Mouse (Mus musculus): ENCODE data around the gene Pigk.

Gene Pigk

GRCm38 (mm10) chr3:152728238-152728637 is 14.3 kb downstream of the Pigk start:
- no peak for DNase-seq (ENCODE audit: extremely low spot score, low spot score)

GRCm38 (mm10) chr3:152733011-152733410 is 19.1 kb downstream of the Pigk start:
- DNase-seq (ENCODE audit: extremely low spot score, low spot score), result no peak

GRCm38 (mm10) chr3:152733513-152733912 is 19.6 kb downstream of the Pigk start:
- no peak for DNase-seq (ENCODE audit: extremely low spot score, low spot score)

- no peak for DNase-seq (ENCODE audit: extremely low spot score, low spot score)
These were observed 20.2 kb downstream of the Pigk start for GRCm38 (mm10) chr3:152734100-152734499.

GRCm38 (mm10) chr3:152735601-152736250 is 21.8 kb downstream of the Pigk start:
- DNase-seq (ENCODE audit: extremely low spot score, low spot score), result no peak

- DNase-seq (ENCODE audit: extremely low spot score, low spot score), result no peak
These were observed 30.4 kb downstream of the Pigk start for GRCm38 (mm10) chr3:152744301-152744700.

- DNase-seq (ENCODE audit: extremely low spot score, low spot score), result no peak
These were observed 31.7 kb downstream of the Pigk start for GRCm38 (mm10) chr3:152745611-152746010.

- no peak for DNase-seq (ENCODE audit: extremely low spot score, low spot score)
These were observed 35.6 kb downstream of the Pigk start for GRCm38 (mm10) chr3:152749461-152749871.

- DNase-seq (ENCODE audit: extremely low spot score, low spot score), result no peak
These were observed 36.0 kb downstream of the Pigk start for GRCm38 (mm10) chr3:152749881-152750280.

GRCm38 (mm10) chr3:152752911-152753310 is 39.0 kb downstream of the Pigk start:
- no peak for DNase-seq (ENCODE audit: extremely low spot score, low spot score)

GRCm38 (mm10) chr3:152753345-152753744 is 39.4 kb downstream of the Pigk start:
- DNase-seq (ENCODE audit: extremely low spot score, low spot score), result no peak

- no peak for DNase-seq (ENCODE audit: extremely low spot score, low spot score)
These were observed 40.2 kb downstream of the Pigk start for GRCm38 (mm10) chr3:152753920-152754764.

GRCm38 (mm10) chr3:152755515-152755914 is 41.6 kb downstream of the Pigk start:
- DNase-seq (ENCODE audit: extremely low spot score, low spot score), result no peak

- DNase-seq (ENCODE audit: extremely low spot score, low spot score), result no peak
These were observed 43.0 kb downstream of the Pigk start for GRCm38 (mm10) chr3:152756896-152757295.

GRCm38 (mm10) chr3:152757464-152758393 is 43.8 kb downstream of the Pigk start:
- no peak for DNase-seq (ENCODE audit: extremely low spot score, low spot score)

- no peak for DNase-seq (ENCODE audit: extremely low spot score, low spot score)
These were observed 44.7 kb downstream of the Pigk start for GRCm38 (mm10) chr3:152758500-152759032.

GRCm38 (mm10) chr3:152761116-152761515 is 47.2 kb downstream of the Pigk start:
- DNase-seq (ENCODE audit: extremely low spot score, low spot score), result no peak

GRCm38 (mm10) chr3:152761661-152762060 is 47.8 kb downstream of the Pigk start:
- no peak for DNase-seq (ENCODE audit: extremely low spot score, low spot score)

- no peak for DNase-seq (ENCODE audit: extremely low spot score, low spot score)
These were observed 48.4 kb downstream of the Pigk start for GRCm38 (mm10) chr3:152762302-152762701.

GRCm38 (mm10) chr3:152763139-152763882 is 49.4 kb downstream of the Pigk start:
- peak; percentile 43 for DNase-seq (ENCODE audit: extremely low spot score, low spot score)
